Mouse (Mus musculus) stomach, postnatal 0 days (tissue): ENCODE data around the gene Tpbgl.

Experiments
- CTCF ChIP-seq: IDR thresholded peaks from 2 replicates; pipeline ENCODE4 v1.5.1; 2016; ENCODE audit warnings: antibody characterized with exemption, low read depth, mild to moderate bottlenecking, moderate library complexity
- EP300 ChIP-seq: optimal IDR thresholded peaks from 2 replicates; pipeline ENCODE3; 2016; ENCODE audit warnings: antibody characterized with exemption

GRCm38 (mm10) chr7:99618860-99619259 is 8.0 kb downstream of the Tpbgl start:
- no peak for TF ChIP-seq EP300
- peak; percentile 78 for TF ChIP-seq CTCF
